Comparison of ENCODE assay signal across 24 mouse cellular contexts in the genomic region with DNA sequence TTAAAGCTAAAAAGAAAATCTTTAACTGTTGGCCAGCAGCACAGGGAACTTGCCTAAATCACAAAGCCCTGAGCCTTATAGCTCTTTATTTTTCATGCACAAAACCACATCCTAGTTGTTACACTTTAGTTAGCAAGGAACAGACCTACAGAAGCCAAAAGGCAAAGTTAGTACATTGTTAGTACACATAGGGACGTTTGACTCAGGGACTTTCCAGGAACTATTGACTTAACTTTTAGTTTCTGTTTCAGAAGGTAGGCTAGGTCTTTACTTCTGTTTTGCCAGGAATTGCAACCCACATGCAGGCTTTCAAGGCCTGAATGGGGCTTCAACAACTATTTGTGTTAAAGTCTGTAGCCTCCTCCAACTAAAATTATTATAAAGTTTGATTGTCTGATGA.
"Had no signal": no experiment of that assay in that cellular context is flagged by ENCODE, and none has a peak within 500 bp of the region (broad histone marks: within the 10 kb centered on the region; RNA-seq: fewer than 3 reads in every experiment).

No protein-coding gene starts in this region.

- H3K4me2 ChIP-seq: heart, embryonic 12.5 days; hindbrain, embryonic 13.5 days; hindbrain, embryonic 15.5 days; kidney, embryonic 15.5 days; limb, embryonic 13.5 days; limb, embryonic 15.5 days; liver, embryonic 12.5 days had no signal

- H3K4me3 ChIP-seq: heart, embryonic 10.5 days; heart, embryonic 12.5 days; hindbrain, embryonic 13.5 days; hindbrain, embryonic 15.5 days; kidney, embryonic 15.5 days; layer of hippocampus, adult 2 months; limb, embryonic 13.5 days; limb, embryonic 15.5 days; liver, embryonic 12.5 days had no signal

- ATAC-seq: hindbrain, postnatal 0 days; intestine, embryonic 16.5 days; liver, embryonic 12.5 days had no signal

- DNase-seq: gastrocnemius, postnatal 14 days; gastrocnemius, postnatal 36 days; heart, adult 11 months; heart, postnatal 10 days; heart, postnatal 4 days; kidney, adult 11 months; kidney, adult 2 months; kidney, adult 9 months; kidney, postnatal 14 days; kidney, postnatal 36 days; left cerebral cortex, postnatal 4 days had no signal

- H3K36me3 ChIP-seq: heart, embryonic 10.5 days; heart, embryonic 12.5 days; hindbrain, embryonic 13.5 days; hindbrain, embryonic 15.5 days; kidney, embryonic 15.5 days; limb, embryonic 13.5 days; limb, embryonic 15.5 days; liver, embryonic 12.5 days had no signal

- H3K9ac ChIP-seq: heart, embryonic 12.5 days; hindbrain, embryonic 13.5 days; hindbrain, embryonic 15.5 days; kidney, embryonic 15.5 days; limb, embryonic 13.5 days; limb, embryonic 15.5 days; liver, embryonic 12.5 days; liver, embryonic 14.5 days had no signal

- H3K27me3 ChIP-seq: heart, embryonic 12.5 days; hindbrain, embryonic 13.5 days; hindbrain, embryonic 15.5 days; kidney, embryonic 15.5 days; limb, embryonic 13.5 days; limb, embryonic 15.5 days; liver, embryonic 12.5 days had no signal

- H3K9me3 ChIP-seq: heart, embryonic 10.5 days; heart, embryonic 12.5 days; hindbrain, embryonic 13.5 days; hindbrain, embryonic 15.5 days; kidney, embryonic 15.5 days; limb, embryonic 13.5 days; limb, embryonic 15.5 days; liver, embryonic 12.5 days had no signal

- H3K27ac ChIP-seq: heart, embryonic 10.5 days; hindbrain, embryonic 13.5 days; hindbrain, embryonic 15.5 days; hindbrain, postnatal 0 days; kidney, embryonic 15.5 days; kidney, postnatal 0 days; layer of hippocampus, adult 2 months; limb, embryonic 13.5 days; limb, embryonic 15.5 days; liver, embryonic 12.5 days; liver, embryonic 14.5 days had no signal

- H3K4me1 ChIP-seq: heart, embryonic 10.5 days; heart, embryonic 12.5 days; hindbrain, embryonic 13.5 days; hindbrain, embryonic 15.5 days; kidney, embryonic 15.5 days; limb, embryonic 13.5 days; limb, embryonic 15.5 days; liver, embryonic 12.5 days had no signal
